Mouse (Mus musculus): Measurements from ENCODE around the gene Dtnb. TPM values are rescaled to one million over a fixed set of nuclear protein-coding genes. Genes with fewer than 3 reads are reported as not detected.

Dtnb gene
- polyA plus RNA-seq, 1 experiment, result 53.8 TPM

DNA sequence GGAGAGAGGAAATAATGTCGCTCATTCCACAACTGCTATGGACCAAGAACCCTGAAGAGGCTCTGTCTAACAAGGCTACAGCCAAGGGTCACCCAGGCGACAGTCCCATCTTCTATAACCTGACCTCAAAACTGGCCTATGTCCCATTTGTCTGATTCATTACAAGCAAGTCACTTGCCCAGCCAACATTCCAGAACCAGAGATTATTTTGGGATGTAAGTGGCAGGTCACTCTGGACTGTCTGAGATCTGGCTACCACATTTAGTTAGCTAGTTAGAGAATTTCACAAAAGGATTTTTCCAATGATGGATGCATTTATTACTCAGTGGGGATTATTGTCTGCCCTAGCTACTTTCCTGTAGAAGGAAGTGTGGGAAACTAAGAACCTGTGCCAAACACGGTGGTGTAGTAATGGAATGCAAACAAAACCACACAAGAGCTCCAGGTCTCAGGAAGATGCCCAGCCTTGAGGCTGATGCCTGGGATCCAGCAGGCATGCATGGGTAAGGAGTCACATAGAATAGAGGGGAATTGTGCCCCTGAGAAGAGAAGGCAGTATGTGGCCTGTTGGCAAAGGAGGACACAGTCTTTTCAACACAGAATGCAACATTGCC is 192.1 kb downstream of the Dtnb start:
- TF ChIP-seq GATA1 (IDR thresholded peaks at IDR 0.05; ENCODE audit: borderline replicate concordance, low read length) (no peak), FLI1 (IDR thresholded peaks at IDR 0.05; ENCODE audit: low read length) (no peak)
- no peaks in the 10 kb centered on the region for H3K27me3 ChIP-seq (replicated peaks)
- no peak overlapping the region for H3K4me3 ChIP-seq (replicated peaks)
- no peaks in the 10 kb centered on the region for H3K36me3 ChIP-seq (replicated peaks; ENCODE audit: low read length)
- peaks cover 30% of the 10 kb centered on the region for H3K4me1 ChIP-seq
- no peaks in the 10 kb centered on the region for H3K9me3 ChIP-seq

DNA sequence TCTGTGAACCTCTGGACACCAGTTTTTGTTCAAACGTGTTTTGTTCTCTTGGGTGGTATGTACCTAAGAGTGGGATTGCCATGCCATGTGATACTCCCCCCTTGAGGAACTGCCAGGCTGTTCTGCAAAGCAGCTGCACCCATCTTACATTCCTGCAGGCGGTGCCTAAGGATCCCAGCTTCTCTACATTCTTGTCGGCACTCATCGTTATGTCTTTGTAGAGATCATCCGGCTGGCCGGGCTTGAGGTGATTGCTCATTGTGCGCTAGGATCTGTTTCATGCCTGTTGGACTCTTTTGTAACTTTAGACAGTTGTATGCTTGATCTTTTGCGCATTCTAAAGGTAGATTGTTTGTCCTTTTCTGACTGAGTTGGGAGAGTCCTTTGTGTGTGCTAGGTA is 195.2 kb downstream of the Dtnb start:
- TF ChIP-seq FLI1 (IDR thresholded peaks at IDR 0.05; ENCODE audit: low read length), result no peak
- TF ChIP-seq GATA1 (IDR thresholded peaks at IDR 0.05; ENCODE audit: borderline replicate concordance, low read length), result no peak
- H3K4me3 ChIP-seq (replicated peaks), result no peak overlapping the region
- no peaks in the 10 kb centered on the region for H3K36me3 ChIP-seq (replicated peaks; ENCODE audit: low read length)
- H3K4me1 ChIP-seq, result peaks cover 22% of the 10 kb centered on the region
- no peaks in the 10 kb centered on the region for H3K27me3 ChIP-seq (replicated peaks)
- H3K9me3 ChIP-seq, result no peaks in the 10 kb centered on the region

DNA sequence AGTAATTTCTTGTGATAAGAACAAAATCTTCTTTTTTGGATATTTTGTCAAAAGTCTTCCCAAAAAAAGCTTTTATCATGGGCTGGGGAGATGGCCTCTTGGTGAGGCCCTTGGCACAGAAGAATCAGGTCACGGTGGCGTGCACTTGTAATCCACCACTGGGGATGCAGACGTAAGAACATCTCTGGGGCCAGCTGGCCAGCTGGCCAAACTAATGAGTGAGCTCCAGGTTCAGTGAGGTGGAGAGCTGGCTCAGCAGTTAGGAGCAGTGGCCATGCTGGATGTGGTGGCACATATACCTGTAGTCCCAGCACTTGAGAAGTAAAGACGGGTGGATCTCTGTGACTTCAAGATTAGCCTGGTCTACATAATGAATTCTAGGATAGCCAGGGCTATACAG is 196.2 kb downstream of the Dtnb start:
- no peaks in the 10 kb centered on the region for H3K27me3 ChIP-seq (replicated peaks)
- H3K9me3 ChIP-seq, result no peaks in the 10 kb centered on the region
- TF ChIP-seq GATA1 (IDR thresholded peaks at IDR 0.05; ENCODE audit: borderline replicate concordance, low read length) (no peak), FLI1 (IDR thresholded peaks at IDR 0.05; ENCODE audit: low read length) (no peak)
- H3K4me3 ChIP-seq (replicated peaks), result no peak overlapping the region
- peaks cover 5% of the 10 kb centered on the region for H3K36me3 ChIP-seq (replicated peaks; ENCODE audit: low read length)
- H3K4me1 ChIP-seq, result peaks cover 32% of the 10 kb centered on the region

DNA sequence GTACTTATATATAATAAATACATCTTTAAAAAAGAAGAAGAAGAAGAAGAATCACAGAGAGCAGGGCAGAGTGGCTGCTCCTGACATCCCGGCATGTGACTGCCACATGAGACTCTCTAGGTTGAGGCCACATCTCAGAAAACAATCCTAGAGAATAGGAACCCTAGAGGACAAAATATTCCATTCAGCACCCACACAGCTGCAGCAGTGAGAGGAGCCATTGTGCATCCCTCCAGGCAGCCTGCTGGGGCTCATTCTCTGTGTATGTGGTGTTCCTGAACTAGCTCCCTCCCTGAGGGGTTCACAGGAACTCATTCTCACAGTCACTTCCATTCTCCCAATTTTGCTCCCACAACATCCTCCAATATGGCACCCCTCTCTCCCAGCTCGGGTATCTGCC is 198.4 kb downstream of the Dtnb start:
- peaks cover 6% of the 10 kb centered on the region for H3K36me3 ChIP-seq (replicated peaks; ENCODE audit: low read length)
- H3K9me3 ChIP-seq, result no peaks in the 10 kb centered on the region
- H3K27me3 ChIP-seq (replicated peaks), result no peaks in the 10 kb centered on the region
- no peak overlapping the region for H3K4me3 ChIP-seq (replicated peaks)
- H3K4me1 ChIP-seq, result peaks cover 51% of the 10 kb centered on the region
- TF ChIP-seq FLI1 (IDR thresholded peaks at IDR 0.05; ENCODE audit: low read length), result no peak
- TF ChIP-seq GATA1 (IDR thresholded peaks at IDR 0.05; ENCODE audit: borderline replicate concordance, low read length), result no peak

- H3K4me1 ChIP-seq, result peaks cover 55% of the 10 kb centered on the region
- no peaks in the 10 kb centered on the region for H3K27me3 ChIP-seq (replicated peaks)
- TF ChIP-seq GATA1 (IDR thresholded peaks at IDR 0.05; ENCODE audit: borderline replicate concordance, low read length), result no peak
- no peak for TF ChIP-seq FLI1 (IDR thresholded peaks at IDR 0.05; ENCODE audit: low read length)
Observed at GRCm38 (mm10) chr12:3771080-3771479, 198.9 kb downstream of the Dtnb start.

DNA sequence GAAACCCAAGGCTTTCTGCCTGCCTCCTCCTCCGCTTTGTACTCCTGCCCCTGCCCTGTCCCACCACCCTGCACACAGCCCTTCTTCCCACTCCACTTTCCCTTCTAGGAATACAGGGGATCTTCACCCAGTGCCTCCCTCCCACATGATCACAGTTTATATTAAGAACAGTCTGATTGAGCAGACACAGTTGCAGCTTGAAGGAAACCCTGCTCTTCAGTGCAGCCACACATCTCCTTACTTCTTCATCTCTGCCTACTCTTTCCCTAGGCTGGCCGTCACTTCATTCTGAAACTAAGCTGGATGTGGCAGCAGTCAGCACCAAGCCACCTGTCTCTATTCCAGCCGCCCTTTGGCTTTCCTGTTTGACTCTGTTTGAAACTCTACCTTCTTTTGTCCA is 201.5 kb downstream of the Dtnb start:
- H3K27me3 ChIP-seq (replicated peaks), result no peaks in the 10 kb centered on the region

More at GRCm38 (mm10) chr12:3771080-3771479, 198.9 kb downstream of the Dtnb start:
- Histone ChIP-seq H3K4me3 (replicated peaks) (no peak overlapping the region), H3K9me3 (no peaks in the 10 kb centered on the region), H3K36me3 (replicated peaks; ENCODE audit: low read length) (peaks cover 8% of the 10 kb centered on the region)

GRCm38 (mm10) chr12:3776015-3776414 is 203.8 kb downstream of the Dtnb start:
- H3K4me1 ChIP-seq, result peaks cover 89% of the 10 kb centered on the region
- H3K9me3 ChIP-seq, result no peaks in the 10 kb centered on the region
- TF ChIP-seq GATA1 (IDR thresholded peaks at IDR 0.05; ENCODE audit: borderline replicate concordance, low read length) (no peak), FLI1 (IDR thresholded peaks at IDR 0.05; ENCODE audit: low read length) (no peak)
- peaks cover 8% of the 10 kb centered on the region for H3K36me3 ChIP-seq (replicated peaks; ENCODE audit: low read length)
- H3K27me3 ChIP-seq (replicated peaks), result no peaks in the 10 kb centered on the region
- H3K4me3 ChIP-seq (replicated peaks), result peak overlapping the region; percentile 42

More for the DNA sequence above, 201.5 kb downstream of the Dtnb start:
- Histone ChIP-seq H3K4me1 (peaks cover 71% of the 10 kb centered on the region), H3K36me3 (replicated peaks; ENCODE audit: low read length) (peaks cover 8% of the 10 kb centered on the region), H3K4me3 (replicated peaks) (peak overlapping the region; percentile 54), H3K9me3 (no peaks in the 10 kb centered on the region)
- TF ChIP-seq FLI1 (IDR thresholded peaks at IDR 0.05; ENCODE audit: low read length), result no peak

GRCm38 (mm10) chr12:3777682-3778081 is 205.5 kb downstream of the Dtnb start:
- peaks cover 8% of the 10 kb centered on the region for H3K36me3 ChIP-seq (replicated peaks; ENCODE audit: low read length)
- H3K9me3 ChIP-seq, result no peaks in the 10 kb centered on the region
- H3K4me1 ChIP-seq, result peaks cover 99% of the 10 kb centered on the region
- no peaks in the 10 kb centered on the region for H3K27me3 ChIP-seq (replicated peaks)
- TF ChIP-seq GATA1 (IDR thresholded peaks at IDR 0.05; ENCODE audit: borderline replicate concordance, low read length), result no peak
- no peak for TF ChIP-seq FLI1 (IDR thresholded peaks at IDR 0.05; ENCODE audit: low read length)
- no peak overlapping the region for H3K4me3 ChIP-seq (replicated peaks)

- H3K4me3 ChIP-seq (replicated peaks), result no peak overlapping the region
- peaks cover 4% of the 10 kb centered on the region for H3K36me3 ChIP-seq (replicated peaks; ENCODE audit: low read length)
- no peaks in the 10 kb centered on the region for H3K27me3 ChIP-seq (replicated peaks)
- H3K9me3 ChIP-seq, result no peaks in the 10 kb centered on the region
- TF ChIP-seq FLI1 (IDR thresholded peaks at IDR 0.05; ENCODE audit: low read length) (no peak), GATA1 (IDR thresholded peaks at IDR 0.05; ENCODE audit: borderline replicate concordance, low read length) (no peak)
- peaks cover 99% of the 10 kb centered on the region for H3K4me1 ChIP-seq
Observed at GRCm38 (mm10) chr12:3778286-3778685, 206.1 kb downstream of the Dtnb start.

- Histone ChIP-seq H3K4me1 (peaks cover 95% of the 10 kb centered on the region), H3K4me3 (replicated peaks) (no peak overlapping the region), H3K9me3 (no peaks in the 10 kb centered on the region), H3K36me3 (replicated peaks; ENCODE audit: low read length) (peaks cover 3% of the 10 kb centered on the region), H3K27me3 (replicated peaks) (no peaks in the 10 kb centered on the region)
- TF ChIP-seq GATA1 (IDR thresholded peaks at IDR 0.05; ENCODE audit: borderline replicate concordance, low read length) (no peak), FLI1 (IDR thresholded peaks at IDR 0.05; ENCODE audit: low read length) (no peak)
Observed at GRCm38 (mm10) chr12:3779639-3780038, 207.5 kb downstream of the Dtnb start.

Measured in megakaryocyte, embryonic 14.5 days (primary cell).